Mouse (Mus musculus) olfactory bulb, adult 2 months (tissue): ENCODE results near the gene Mtmr1.

Experiments used
- CTCF ChIP-seq: fragments of 200-500 bp; IDR thresholded peaks from 2 replicates; pipeline ENCODE4 v1.5.1; 2012; ENCODE audit warnings: low read depth, mild to moderate bottlenecking, low read length, moderate library complexity; ENCODE audit not compliant: insufficient read depth
- POLR2A ChIP-seq: fragments of 200-500 bp; IDR thresholded peaks from 2 replicates; pipeline ENCODE4 v1.6.1; 2012; ENCODE audit warnings: mild to moderate bottlenecking, low read depth, low read length, moderate library complexity; ENCODE audit not compliant: insufficient read depth

DNA sequence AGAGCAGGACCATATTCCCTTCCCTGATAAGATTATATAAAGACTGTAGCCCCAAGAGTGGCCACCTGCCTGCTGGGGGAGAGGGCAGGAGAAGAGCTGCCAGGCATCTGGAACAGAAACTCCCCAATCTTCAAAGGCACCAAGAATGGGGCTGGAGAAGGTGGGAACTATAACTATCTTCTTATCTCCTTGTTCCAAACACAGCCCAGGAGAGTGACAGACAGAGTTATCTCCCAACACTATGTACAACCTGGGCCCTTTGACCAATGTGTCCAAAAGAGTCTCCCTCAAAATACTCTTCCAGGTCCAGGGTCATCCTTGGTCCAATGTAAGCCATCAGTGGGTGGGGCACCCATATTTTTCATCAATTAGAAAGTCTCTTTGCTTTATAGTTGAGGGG lies 62.9 kb downstream of the Mtmr1 start:
- TF ChIP-seq CTCF (no peak), POLR2A (no peak)
